Mouse (Mus musculus) A20 (cell line): ENCODE measurements around the gene Tcap.

Experiments used
- DNase-seq: peaks from one replicate; pipeline ENCODE4 v3.0.0-alpha.2; 2011; ENCODE audit warnings: low read depth, low spot score

Tcap gene

DNA sequence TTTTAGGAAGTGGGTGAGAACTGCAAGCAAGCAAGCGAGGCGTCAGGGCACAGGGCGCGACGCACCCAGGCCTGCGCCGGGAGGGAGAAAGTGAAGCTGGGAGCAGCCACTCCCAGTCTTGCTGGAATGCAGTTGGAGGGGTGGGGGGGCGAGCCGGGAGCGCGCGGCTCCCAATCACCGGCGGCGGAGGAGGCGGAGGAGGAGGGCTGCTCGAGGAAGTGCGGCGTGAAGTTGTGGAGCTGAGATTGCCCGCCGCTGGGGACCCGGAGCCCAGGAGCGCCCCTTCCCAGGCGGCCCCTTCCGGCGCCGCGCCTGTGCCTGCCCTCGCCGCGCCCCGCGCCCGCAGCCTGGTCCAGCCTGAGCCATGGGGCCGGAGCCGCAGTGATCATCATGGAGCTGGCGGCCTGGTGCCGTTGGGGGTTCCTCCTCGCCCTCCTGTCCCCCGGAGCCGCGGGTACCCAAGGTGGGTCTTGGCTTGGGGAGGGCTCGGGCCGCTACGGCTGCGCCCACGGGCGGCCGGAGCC, 28.7 kb downstream of the Tcap start, which contains the start of gene Erbb2:
Erbb2 (plus strand) TSS at position 198 of the 524 bp plus-strand sequence.
- no peak for DNase-seq

DNA sequence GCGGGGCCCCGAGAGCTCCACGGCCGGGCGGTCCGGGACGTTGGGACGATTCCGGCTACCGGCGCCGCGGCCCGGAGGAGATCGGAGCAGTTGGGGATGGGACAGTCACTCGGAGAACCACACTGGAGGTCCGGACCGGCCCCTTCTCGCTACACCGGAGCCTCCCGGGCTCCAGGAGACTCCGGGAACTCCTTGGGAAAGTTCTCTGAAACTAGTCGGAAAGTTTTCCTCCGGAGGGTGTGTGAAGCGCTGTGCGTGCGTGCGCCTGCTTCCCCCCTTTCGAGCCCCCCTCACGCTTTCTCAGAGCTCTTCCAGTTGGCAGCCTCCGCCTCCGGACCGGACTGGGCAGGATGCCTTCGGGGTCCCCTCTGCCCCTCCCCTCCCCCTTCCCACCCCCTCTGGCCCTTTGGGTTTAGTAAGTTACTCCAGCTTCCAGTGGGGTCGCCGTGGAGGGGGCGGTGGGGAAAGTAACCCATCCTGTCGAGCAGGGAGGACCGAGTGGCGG, 29.2 kb downstream of the Tcap start:
- no peak for DNase-seq

DNA sequence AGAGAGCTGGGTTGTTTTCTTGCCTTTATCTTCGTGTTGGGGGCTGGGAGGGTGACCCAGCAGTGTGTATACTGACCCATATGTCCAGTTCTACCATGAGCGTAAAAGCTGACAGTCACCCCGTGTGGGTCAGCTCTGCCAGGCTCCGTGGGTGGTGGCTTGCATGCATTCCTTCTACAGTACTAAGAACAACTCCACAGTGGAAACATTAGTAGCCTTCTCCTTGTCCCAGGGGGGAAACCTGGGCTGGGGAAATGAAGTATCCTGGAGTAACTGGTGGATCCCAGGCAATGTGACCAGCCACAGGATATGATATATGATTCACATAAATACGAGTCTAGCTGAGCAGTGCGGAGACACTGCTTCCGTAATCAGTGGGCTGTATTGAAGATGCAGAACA, 30.1 kb downstream of the Tcap start:
- DNase-seq, result no peak

DNA sequence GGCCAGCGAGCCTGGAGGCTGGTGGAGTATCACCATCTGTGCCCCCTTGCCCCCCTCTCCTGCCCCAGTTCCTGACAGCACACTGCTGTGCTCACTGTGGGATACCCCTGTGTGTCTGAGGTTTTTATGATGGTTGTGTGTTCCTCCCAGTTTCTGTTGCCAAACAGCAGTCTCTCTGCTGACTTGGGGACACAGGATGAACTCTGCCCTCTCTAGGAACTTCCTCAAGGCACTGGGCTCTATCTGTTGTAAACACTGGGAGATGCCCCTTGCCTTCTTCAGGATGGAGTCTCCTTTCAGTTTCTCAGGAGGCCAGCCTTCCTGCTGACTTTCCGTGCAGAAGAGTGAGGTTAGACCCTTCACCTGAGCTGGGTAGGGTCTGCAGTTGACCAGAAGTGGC, 30.6 kb downstream of the Tcap start:
- DNase-seq, result no peak

DNA sequence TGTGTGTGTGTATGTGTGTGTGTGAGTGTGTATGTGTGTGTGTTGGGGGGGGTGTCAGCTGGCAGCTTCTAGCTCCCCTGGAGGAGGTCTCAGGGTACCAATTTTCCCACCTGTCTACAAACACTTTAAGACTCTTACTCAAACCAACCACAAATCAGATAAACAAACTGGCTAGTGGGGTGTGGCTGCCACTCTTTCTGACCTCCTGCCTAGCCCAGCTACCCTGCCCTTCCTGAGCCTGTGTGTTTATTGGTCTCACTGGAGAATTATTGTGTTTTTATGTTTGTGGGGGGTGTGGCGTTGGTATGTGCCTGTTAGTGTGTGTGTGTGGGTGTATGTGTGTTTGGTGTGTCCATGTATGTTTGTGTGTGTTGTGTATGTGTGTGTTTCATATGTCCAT, 33.5 kb downstream of the Tcap start:
- DNase-seq, result no peak

DNA sequence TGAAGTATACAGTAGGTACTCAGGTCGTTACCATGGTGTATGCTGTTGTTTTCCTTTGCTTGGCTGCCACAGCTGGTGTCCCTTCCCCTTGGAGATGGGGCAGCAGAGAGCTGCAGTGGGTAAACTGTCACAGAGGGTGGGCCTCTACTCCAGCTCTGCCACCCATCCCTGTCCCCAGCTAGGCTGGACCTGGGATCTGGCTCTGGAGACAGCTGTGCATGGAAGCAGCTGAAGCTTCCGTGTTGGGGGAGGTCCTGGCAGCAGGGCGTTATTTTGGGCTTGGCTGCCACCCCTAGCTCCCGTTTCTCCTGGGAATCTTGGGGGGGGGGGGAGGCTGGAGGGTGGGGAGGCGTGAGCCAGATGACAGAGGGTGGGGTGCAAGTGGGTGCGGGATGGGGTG, 34.7 kb downstream of the Tcap start:
- DNase-seq, result no peak

DNA sequence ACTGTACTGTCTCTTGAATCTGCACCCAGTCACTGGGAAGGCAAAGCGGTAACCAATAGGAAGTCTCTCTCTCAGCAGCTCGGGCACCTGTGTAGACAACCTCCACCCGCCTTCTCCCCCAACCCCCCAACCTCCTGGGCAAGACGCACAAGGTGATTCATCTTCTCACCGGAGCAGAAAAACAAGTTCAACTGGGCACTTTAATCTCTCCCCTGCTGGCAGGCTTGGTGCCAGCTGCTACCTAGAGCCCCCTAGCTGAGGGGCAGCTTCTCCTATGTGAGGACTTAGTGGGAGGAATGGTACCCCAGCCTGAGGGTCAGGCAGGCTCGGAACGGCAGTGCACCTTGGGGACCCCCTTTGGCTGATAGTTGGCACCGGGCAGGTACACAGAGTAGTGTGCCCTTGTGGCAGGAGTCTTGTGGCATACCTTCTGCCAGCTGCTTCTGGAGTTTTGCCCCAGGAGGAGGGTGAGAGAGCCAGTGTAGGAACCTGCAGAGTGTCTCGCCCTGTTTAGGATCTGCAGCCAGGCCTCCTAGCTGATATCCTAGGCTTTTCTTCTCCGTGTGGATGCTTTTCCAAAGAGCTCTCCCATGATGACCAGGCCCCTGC, 35.4 kb downstream of the Tcap start:
- DNase-seq, result no peak

- DNase-seq, result no peak
Measured at GRCm38 (mm10) chr11:98426592-98426991, 43.0 kb downstream of the Tcap start.

DNA sequence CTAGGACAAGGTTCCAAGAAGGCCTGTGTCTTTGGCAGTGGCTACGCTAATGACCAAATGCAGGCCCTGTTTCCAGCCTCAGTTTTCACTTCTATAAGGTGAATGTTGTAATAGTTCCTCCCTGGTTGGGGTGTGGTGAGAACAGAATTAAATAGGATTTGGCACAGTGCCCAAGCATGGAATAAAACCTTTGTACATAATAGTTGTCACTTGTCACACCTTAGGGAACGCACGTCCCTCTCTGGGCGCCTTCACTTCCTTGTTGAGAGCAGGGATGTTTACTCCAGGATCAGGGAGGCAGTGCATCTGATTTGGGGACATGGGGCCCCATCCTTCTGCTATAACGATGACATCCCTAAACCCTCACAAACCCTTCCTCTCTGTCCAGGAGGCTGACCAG, 44.8 kb downstream of the Tcap start:
- no peak for DNase-seq

DNA sequence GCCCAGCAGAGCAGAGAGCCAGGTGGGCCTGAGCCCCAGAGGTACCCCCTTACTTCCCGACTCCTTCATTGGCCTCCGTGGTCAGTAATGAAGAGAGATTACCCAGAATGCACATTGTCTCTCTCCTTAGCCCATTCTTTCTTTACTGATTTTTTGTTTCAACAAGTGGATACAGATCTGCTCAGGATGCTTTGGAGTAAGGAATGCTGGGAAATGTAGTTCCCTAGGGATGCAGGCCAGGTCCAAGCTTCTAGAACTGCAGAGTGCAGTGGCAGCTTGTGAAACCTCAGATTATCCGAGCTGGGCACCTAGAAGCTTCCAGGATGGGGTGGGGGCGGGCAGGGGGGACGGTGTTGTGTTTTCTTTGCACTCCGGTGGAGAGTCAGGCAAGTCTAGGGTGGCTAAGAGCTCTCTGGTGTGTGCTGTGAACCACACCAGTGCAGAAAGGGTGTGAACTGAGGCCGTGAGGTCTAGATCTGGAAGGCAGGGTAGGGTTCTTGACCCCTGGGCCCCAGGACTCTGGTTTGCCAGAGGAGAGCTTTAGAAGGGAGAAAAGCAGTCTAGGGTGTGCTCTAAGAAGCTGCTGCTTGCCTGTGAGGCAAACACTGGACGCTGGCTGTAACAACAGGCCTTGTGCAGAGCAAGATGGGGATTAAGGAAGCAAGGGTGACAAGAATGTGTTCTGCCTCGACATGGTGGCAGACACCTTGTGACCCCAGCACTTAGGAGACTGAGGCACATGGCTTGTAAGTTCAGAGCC, 48.3 kb downstream of the Tcap start:
- DNase-seq, result no peak
